Mouse (Mus musculus): ENCODE measurements around the gene Vkorc1.
A peak's percentile ranks its signal among the peaks of the same experiment; 100 is the strongest.

GRCm38 (mm10) chr7:127919290-127919689 is 23.9 kb upstream of the Vkorc1 start:
- peak; percentile 11 for TF ChIP-seq CTCF (IDR thresholded peaks at IDR 0.05; ENCODE audit: low read depth, low read length)
- TF ChIP-seq EP300 (IDR thresholded peaks at IDR 0.05; ENCODE audit: insufficient read depth, low read depth, low read length): no peak
- no peak for TF ChIP-seq POLR2A (IDR thresholded peaks at IDR 0.05; ENCODE audit: insufficient read depth, low read length)
